Mouse (Mus musculus) yolk sac, embryonic 10.5 days (tissue): ENCODE measurements at regions not wholly inside any gene's neighbourhood (a gene's known extent, or its start where the extent isn't known, plus 50 kb on each side); places are given as distances from the start of the nearest gene placed in this dataset.
"Not testable (repeated sequence)": the region's sequence is repeated elsewhere in the genome, so short reads cannot be mapped to it uniquely, and the experiment has no call there.

Experiments used
- DNase-seq: peaks from one replicate; pipeline ENCODE4 v3.0.0-alpha.2; 2017; ENCODE audit warnings: low spot score

DNA sequence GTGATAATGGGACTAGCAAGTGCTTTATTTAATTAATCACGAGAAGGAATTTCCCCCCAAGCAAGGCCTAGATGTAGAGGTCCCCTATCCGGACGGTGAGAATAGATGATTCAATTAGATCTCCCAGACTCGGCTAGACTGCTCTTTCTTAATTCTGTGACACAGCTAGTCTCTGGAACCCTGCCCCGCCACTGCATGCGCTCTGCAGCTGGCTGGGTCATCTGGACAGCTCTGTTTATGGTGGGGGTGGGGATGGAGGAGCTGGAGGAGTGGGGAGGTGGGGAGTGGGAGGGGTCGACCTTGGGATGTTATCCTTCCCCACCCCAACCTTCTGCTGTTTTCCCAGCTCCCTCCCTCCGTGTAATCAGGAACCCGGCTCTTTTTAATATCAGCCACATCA lies 147.5 kb upstream of the Sfswap start:
- DNase-seq: no peak

DNA sequence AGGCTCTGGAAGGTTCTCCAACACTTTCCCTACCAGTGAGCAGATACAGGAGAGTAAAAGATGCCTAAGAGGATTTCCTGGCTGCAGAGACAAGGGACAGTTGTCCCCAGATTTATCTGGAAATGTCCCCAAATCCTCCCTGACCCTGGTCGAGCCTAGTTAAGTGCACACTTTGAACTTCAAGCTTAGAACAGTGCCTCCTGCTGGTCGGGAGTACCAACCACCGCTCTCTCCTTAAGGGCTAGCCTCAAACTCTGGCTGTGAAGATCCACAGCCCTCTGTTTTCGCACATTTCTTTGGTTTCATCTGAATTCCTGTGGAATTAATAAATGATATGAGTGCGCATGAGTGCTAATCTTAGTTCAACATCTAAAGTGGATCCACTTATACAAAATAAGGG lies 146.1 kb upstream of the Sfswap start:
- no peak for DNase-seq

DNA sequence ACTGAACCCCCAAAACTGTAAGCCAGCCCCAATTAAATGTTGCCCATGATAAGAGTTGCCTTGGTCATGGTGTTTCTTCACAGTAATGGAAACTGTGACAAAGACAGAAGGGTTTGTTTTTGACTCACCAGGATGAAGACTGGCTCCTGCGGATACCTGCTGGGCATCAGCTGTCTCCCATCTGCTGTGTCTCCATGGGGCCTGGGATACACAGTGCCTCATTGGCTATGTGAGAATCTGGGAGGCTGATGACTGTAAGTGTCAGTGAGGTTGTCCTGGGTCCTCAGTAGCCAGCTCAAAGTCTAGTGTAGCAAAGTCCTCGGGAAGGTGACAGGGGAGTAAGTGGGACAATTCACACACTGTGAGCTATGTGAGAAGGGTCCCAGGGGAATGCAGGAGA lies 139.5 kb upstream of the Sfswap start:
- no peak for DNase-seq

DNA sequence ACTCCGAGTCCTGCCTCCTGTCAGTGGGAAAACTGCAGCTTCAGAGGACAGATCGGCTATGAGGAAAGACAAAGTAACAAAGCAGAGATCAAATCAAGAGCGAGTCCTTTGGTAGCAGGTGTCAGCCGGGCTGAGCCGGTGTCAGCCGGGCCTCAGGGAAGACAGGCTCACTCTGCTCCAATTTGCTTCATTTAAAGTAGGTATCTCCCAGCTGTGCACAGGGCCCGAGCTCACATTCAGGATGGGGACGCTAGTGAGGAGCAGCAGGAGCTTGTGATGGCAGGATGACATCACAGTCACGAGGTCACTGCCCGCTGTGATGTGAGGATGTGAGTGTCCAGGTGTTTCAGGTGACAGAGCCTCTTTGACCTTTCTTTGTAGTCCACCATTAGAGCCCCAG lies 137.8 kb upstream of the Sfswap start:
- DNase-seq: no peak

DNA sequence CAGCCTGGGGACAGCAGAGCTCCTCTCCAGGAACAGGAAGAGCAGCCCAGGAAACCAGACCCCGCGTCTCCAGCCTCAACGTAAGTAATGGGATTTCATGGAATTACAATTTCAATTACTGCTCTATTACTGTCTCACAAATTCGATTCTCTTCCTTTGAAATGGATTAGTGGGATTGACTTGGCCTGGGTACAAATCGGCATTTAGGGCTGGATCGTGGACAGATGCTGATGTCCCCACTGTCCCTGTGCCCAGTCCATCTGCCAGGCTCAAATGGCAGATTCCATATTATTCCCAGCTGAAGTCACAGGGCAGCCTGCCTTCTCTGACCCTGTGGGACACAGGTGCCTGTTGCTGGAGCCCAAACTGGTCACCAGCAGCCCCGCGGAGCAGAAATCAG lies 136.0 kb upstream of the Sfswap start:
- no peak for DNase-seq

DNA sequence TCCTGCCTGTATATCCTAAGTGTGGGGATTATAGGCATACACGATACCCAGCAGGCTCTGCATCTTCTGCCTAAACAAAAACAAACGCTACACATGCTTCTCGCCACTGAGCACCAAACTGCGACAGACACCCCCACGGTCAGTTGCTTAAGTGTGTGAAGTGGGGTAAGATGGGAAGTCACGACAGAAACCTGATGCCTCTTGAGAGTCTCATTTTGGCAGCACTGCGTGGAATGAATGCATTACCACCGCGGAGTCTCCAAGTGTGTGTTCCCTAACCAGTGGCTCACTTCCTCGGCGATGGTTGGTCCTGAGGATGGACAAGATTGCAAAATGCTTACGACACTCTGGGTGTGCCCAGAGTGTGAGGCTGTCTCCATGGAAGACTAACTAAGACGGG lies 133.8 kb upstream of the Sfswap start:
- DNase-seq: no peak

DNA sequence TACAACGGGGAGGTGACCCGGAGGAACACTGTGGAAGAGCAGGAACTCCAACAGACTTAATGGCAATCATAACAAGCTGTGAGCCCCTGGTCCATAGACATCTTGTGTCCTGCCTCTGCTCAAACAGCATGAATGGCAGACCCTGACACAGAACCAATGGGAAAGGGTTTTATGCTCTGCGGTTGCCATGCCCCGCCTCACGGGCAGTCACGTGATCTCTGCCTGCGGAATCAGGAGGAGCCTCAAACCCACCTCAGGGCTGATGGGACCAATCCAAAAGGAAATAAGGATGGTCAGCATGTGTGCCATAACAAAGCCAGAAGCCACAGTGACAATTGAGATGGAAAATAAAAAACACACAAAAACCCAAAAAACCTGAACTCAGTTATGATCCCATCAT lies 120.2 kb upstream of the Sfswap start:
- DNase-seq: no peak

DNA sequence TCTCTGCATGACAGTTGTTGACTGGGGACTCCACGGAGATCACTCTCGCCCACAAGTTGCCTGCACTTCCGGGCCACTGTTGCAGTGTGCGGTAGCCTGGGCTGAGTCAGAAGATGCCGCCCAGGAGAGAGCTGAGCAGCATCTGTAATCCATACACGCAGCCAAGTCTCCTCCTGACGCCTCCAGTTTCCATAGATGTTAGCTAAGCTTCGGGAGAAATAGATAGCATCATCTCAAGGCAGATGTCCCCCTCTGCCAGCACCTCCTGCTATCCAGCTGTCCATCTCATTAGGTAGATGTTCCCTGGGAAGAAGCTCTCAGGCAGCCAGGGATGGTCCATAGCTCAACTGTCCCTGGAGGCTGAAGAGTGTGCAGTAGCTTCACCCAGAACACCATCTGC lies 116.0 kb upstream of the Sfswap start:
- no peak for DNase-seq

DNA sequence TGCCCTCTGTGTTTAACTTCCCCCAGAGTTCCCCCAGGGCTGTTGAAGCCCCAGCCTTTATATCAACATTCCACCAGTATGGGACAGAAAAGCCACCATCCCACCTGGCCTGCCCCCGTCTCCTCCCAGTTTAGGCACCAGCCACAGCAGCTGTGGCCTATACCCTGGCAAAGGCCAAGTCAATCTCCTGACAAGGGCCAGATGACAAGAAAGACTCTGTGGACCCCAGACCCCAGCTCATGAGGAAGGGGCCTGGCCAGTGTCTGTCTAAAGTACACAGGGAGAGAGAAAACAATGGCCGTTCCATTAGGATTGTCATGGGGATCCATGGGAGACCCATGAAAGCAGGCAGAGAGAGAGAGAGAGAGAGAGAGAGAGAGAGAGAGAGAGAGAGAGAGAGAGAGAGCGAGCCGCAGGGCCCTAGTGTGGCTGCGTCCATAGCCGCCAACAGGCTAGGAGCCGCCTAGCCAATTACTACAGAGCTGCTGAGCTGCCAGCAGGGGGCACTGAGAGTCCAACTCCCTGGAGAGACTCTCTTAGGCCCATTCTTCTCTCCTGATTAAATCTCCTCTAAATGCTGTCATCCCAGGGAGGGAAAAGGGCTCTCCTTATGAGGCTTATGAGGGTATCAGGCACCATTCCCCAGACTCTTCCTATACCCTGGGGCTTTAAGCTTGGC lies 114.9 kb upstream of the Sfswap start:
- not testable (repeated sequence) for DNase-seq

DNA sequence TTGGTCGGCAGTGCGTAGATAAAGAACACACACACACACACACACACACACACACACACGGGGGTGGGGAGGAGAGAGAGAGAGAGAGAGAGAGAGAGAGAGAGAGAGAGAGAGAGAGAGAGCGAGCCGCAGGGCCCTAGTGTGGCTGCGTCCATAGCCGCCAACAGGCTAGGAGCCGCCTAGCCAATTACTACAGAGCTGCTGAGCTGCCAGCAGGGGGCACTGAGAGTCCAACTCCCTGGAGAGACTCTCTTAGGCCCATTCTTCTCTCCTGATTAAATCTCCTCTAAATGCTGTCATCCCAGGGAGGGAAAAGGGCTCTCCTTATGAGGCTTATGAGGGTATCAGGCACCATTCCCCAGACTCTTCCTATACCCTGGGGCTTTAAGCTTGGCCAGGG lies 114.3 kb upstream of the Sfswap start:
- DNase-seq: not testable (repeated sequence)

DNA sequence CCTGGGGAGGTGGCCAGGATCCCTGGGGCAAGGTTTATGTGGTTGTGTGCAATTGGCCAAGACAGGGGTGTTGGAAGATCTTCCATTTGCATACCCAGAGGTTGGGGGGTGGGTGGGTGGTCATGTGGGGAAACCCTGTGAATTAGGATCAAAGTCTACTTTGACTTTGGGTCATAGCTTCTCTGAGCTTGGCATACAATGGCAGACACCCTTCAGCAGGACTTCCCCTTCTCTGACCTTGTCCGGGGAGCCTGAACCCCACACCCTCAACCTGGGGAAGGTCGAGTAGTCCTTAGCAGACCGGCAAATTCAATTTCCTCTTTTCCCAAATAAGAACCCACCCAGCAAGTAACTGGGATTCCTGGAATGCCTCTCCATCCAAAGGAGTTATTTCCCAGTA lies 113.7 kb upstream of the Sfswap start:
- DNase-seq: no peak

DNA sequence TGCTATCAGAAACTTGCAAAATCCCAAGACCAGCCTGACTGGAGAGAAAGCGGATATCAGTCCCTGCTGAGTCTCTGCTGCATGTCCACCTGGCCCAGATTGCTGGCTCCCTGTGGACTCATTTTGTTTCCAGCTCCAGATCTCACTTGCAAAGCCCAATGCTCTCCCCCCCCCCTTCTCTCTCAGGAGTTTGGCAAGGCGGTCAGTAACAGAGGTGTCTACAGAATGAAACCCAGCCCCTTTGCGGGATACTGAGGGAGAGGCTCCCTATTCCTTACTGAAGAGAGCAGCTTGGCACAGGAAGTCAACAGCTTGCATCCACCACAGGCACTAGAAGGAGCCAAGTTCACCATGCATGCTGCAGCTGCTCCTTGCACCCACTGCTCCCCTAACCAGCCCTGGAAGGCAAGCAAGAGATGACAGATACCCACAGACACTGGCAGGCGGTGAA lies 110.1 kb upstream of the Sfswap start:
- no peak for DNase-seq

DNA sequence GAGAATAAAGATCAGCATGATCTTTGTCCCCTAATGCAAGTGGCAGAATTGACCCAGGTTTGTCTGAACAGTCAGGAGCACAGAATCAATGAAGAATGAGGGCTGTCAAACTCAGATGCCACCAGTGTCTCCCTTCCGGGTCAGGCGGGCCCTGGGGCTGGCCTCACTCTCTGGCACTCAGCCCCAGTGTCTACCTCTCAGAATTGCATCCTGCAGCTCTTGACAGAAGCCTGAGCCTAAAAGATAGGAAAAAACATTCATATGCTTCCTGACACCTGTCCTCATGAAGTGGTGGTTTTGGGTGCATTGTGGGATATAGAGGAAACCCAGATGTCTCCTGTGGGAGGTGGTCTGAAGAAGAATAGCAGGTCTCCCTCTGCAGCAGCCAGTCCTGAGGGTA lies 107.9 kb upstream of the Sfswap start:
- no peak for DNase-seq

DNA sequence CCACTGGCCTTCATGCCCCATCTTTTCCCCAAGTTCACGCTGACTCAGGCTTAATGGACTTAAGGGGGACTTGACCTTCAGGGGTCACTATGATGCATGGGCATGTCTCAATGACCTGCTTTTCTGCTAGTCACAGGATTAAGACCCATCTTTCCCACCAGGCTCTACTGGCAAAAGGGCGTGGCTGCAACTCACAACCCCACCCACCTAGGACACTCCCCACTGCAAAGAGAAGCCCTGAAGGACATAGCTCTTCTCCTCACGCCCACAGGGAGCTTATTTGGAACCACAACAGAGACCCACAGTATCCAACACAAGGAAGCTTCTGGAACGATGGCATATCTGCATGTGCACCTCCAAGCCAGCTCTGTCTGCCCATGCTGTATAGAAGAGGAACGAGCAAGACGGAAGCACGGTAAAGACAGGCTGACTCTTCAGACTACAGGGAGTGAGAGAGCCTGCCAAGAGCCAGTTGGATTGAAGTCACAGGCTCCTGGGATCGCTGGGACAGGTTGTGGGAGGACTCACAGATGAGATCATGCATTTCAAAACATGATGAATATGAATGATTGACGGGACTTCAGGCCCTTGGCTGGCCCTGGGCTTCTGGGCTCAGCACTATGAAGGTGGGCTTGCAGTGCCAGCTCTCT lies 107.3 kb upstream of the Sfswap start:
- DNase-seq: no peak

DNA sequence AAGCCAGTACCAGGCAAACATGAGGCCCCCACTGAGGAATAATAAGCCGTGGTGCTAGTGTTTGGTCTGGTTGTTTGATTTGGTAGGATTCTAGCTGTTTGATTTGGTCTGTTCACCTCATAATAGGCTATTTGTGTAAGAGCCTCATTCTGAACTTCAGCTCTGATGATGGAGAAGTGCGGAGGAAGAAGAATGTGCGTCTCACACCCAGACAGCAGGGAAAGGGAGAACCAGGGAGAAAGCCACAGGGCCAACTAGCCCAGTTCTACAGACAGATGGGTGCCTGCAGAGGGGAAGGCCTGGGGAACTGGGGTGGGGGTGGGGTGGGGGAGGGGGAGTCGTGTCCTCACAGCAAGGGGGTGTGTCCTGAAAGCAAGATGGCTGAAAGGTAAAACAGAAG lies 106.6 kb upstream of the Sfswap start:
- no peak for DNase-seq

DNA sequence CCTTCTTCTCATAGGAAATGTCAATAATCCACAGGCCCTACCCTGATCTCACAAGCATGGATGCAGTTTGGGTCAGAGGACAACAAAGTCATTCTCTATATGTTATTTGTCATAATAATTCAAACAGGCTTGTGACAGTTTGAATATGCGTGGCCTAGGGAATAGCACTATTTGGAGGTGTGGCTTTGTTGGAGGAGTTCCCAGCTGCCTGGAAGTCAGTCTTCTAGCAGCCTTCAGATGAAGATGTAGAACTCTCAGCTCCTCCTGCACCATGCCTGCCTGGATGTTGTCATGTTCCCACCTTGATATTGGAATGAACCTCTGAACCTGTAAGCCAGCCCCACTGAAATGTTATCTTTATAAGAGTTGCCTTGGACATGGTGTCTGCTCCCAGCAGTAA lies 103.7 kb upstream of the Sfswap start:
- DNase-seq: no peak

DNA sequence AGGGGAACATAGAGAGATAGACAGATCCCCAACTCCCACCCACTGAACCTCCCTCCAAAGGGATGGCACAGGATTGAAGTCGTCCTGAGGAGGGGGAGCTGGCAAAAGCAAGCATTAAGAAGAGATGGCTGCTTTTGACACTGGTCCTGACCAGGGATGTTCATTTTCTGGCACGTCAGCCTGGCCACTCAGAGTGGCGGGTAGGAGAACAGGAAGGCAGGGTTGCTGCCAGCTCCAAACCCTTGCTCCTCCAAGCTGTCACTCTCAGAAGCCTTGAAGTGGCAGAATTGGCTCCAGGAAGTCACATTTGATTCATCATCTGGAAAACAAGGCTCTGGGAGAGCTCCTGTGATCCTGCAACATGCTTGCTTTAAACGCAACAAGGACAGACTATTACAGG lies 94.8 kb upstream of the Sfswap start:
- no peak for DNase-seq

DNA sequence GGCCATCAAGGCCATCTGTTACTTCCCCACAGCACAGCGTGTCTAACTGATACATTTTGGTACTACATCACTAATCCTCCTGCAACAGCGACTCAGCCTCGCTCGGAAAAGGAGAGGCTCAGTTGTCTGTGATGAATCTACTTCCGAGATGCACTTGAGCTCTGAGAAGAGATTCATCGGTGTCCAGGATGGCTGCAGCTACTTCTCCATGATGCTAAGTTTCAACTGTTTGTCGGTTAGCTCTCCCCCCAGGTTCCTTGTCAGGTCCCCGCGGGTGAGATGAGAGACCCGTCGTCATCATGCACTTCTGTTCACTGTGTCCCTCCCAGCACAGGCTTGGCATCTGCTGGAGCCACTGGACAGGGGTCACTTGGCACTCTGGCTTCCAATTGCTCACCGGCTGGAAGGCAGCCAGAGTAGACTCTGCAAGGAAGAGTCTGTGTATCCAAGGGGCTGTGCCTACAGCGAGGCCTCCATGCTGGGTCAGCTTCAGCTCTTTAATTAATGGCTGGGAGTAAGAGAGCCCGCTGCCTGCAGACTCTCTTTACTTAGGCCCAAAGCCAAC lies 91.5 kb upstream of the Sfswap start:
- DNase-seq: no peak

DNA sequence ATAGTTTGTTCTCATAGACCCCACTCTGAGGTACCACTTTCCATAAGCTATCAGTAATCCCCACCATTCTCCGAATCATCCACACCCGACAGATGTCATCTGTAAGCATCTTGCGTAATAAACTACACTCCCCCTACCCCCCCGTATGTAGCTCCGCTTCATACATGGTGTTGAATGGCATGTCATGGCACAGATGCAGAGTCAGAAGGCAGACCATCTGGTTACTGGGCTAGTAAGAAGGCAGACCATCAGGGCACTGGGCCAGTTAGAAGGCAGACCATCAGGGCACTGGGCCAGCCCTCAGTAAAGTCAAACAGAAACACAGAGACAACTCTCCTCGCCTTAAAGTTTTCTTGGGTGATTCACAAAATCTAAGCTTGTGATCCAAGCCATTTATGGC lies 88.9 kb upstream of the Sfswap start:
- no peak for DNase-seq

DNA sequence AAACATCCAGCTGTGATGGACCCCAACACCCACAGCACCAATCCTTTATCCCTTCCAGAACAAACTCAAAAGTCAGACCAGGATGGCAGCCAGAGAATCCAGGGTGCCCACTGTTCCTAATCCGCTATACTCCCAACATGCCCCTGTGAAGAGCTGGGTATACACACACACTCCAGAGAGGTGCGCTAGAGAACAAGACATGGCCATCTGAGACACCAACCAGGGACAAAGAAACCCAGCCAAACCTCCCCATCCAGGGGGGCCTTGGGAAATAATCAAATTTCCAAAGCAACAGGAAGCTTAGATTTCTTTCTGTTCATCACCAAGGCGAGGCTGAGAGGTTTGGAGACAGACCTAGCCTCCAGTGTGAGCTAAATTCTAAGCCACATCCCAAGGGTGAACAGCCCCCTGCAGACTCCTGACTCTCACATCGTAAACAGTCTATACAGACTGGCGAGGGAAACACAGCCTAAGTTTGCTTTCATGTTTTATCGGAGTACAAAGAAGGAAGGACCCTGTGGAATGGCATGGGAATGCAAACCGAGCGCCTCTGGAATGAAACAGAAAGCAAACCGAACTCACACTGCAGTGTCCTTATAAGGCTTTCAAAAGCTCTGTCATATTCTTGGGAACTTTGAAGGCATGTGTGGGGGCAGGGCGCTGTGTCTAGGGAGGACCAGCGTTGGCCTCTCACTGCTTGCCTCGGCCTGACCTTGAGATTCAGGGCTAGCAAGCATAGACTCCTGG lies 85.9 kb upstream of the Sfswap start:
- peak; percentile 27 for DNase-seq

DNA sequence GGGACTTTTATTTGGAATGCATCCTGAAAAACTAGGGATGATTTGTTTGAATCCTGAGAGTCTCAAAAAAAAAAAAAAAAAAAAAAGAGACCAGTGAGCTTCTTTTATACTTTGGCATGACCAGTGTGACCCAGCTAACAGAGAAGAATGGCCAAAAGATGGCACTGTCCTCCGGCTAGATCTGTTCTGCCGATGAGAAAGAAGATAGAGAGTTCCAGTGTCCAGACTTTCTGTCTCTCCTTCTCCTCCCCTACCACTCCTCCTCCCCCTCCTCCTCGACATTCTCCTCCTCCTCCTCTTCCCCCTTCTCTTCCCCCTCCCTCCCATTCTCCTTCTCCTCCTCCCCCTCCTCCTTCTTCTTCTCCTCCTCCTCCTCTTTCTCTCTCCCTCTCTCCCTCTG lies 84.6 kb upstream of the Sfswap start:
- DNase-seq: no peak

DNA sequence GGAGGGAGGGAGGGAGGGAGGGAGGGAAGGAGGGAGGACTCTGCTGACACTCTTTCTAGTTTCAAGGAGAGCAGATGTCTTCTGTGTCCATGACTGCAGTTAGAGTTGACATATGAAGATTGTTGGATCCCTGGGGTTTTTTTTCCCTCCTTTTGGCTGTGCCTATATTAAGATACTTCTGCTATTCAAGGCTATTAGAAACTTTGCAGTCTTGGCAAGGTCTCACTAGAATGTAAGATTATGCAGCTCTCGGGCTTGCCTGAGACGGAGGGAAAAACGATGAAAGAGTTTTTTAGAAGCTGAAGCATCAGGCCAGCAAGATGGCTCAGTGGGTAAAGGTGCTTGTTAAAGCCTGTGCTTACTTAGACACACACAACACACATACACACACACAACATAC lies 83.5 kb upstream of the Sfswap start:
- no peak for DNase-seq

DNA sequence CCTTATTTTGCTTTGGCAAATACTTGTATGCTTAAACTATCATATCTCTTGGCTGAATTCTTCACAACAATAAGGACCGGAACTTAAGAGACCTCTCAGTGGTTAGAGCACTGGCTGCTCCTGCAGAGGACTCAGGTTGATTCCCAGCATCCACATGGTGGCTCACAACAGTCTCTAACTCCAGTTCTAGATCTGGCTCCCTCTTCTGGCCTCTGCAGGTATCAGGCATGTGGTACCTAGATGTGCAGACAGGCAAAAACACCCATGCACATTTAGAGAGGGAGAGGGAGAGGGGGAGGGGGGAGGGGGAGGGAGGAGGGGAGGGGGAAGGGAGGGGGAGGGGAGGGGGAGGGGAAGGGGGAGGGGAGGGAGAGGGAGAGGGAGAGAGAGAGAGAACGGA lies 80.0 kb upstream of the Sfswap start:
- DNase-seq: no peak
